Mouse (Mus musculus) liver, postnatal 0 days (tissue): ENCODE results near the gene Rap2c.

ENCODE experiments used
- CTCF ChIP-seq: sonication (generic); IDR thresholded peaks from 2 replicates; pipeline ENCODE4 v1.5.1; 2016; ENCODE audit warnings: antibody characterized with exemption, low read depth
- EP300 ChIP-seq: IDR thresholded peaks from 2 replicates; pipeline ENCODE4 v1.6.1; 2016; ENCODE audit warnings: antibody characterized with exemption, low read depth, mild to moderate bottlenecking

DNA sequence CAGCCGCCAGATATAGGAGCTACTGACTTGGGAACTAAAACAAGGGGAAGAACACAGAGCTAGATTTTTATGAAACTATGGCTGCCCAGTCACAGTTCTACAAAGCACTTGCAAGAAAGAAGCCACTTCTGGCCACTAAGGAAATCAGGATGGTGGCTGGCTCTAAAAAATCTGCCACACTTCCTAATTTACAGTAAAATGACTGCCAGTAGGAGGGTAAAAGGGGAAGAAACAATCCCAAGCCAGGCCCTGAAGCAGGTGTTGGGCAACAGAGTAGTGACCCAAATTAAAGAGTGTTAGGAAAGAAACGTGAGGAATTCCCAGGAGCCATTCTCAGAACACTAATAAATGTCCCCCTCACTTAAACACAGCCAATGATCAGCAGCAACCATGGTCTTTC, 5.5 kb downstream of the Rap2c start:
- TF ChIP-seq CTCF (no peak), EP300 (no peak)
